Mouse (Mus musculus) stomach, embryonic 15.5 days (tissue): Measurements from ENCODE around the gene Clasp1. TPM values are rescaled to one million over a fixed set of nuclear protein-coding genes. Genes with fewer than 3 reads are reported as not detected.
A peak's percentile ranks its signal among the peaks of the same experiment; 100 is the strongest.

ENCODE experiments used
- ATAC-seq: fragments of 200-750 bp; cut with Nextera tagmentation; 2 replicates; pipeline ENCODE4 v1.8.0; 2017; ENCODE audit warnings: low read depth, moderate number of reproducible peaks, moderate TSS enrichment; ENCODE audit not compliant: insufficient read depth, low FRiP score
- H3K27ac ChIP-seq: fragments of 300-500 bp; sonication (generic); 2 replicates; pipeline ENCODE4 v1.5.1; 2015; ENCODE audit warnings: mild to moderate bottlenecking, inconsistent platforms
- H3K27me3 ChIP-seq: fragments of 300-500 bp; sonication (generic); replicated peaks from 2 replicates; pipeline ENCODE4 v1.6.1; 2015; ENCODE audit warnings: inconsistent platforms
- H3K36me3 ChIP-seq: fragments of 300-500 bp; sonication (generic); 2 replicates; pipeline ENCODE4 v1.6.1; 2015; ENCODE audit warnings: inconsistent platforms
- H3K4me1 ChIP-seq: fragments of 300-500 bp; sonication (generic); 2 replicates; pipeline ENCODE4 v1.6.1; 2015; ENCODE audit warnings: inconsistent platforms
- H3K4me2 ChIP-seq: fragments of 300-500 bp; sonication (generic); 2 replicates; pipeline ENCODE4 v1.6.1; 2015; ENCODE audit warnings: mild to moderate bottlenecking, inconsistent platforms
- H3K4me3 ChIP-seq: fragments of 300-500 bp; sonication (generic); replicated peaks from 2 replicates; pipeline ENCODE4 v1.5.1; 2015; ENCODE audit warnings: inconsistent platforms
- H3K9ac ChIP-seq: fragments of 300-500 bp; sonication (generic); 2 replicates; pipeline ENCODE4 v1.6.1; 2015; ENCODE audit warnings: inconsistent platforms
- H3K9me3 ChIP-seq: fragments of 300-500 bp; sonication (generic); 2 replicates; pipeline ENCODE4 v1.6.1; 2016; ENCODE audit warnings: inconsistent platforms
- WGBS: fragments of 180-500 bp; shearing (Covaris S2); methylation state at CpG from one replicate; pipeline ENCODE4 v1.1.7; 2015; 5-methylcytosine and 5-hydroxymethylcytosine counted together
- polyA plus RNA-seq: library from polyadenylated mRNA; unstranded; fragments of >200 nt; fragmentation: Nextera tagmentation; extraction: Ambion mirVana; gene quantifications from 2 replicates; pipeline ENCODE4 v1.2.1, GENCODE M21; 2015

Clasp1 gene
- polyA plus RNA-seq, 1 experiment from 2014 or later = 38.7 TPM

GRCm38 (mm10) chr1:118438332-118438731 lies 49.5 kb downstream of the Clasp1 start:
- H3K36me3 ChIP-seq = no peaks in the 10 kb centered on the region
- ATAC-seq = no peak
- H3K4me3 ChIP-seq = no peak overlapping the region
- no peak overlapping the region for H3K9ac ChIP-seq
- H3K4me1 ChIP-seq = no peaks in the 10 kb centered on the region; the same call in 1 of the 2 replicates
- no peak overlapping the region for H3K4me2 ChIP-seq
- H3K27me3 ChIP-seq = no peaks in the 10 kb centered on the region
- no peak overlapping the region for H3K27ac ChIP-seq
- no peaks in the 10 kb centered on the region for H3K9me3 ChIP-seq

GRCm38 (mm10) chr1:118440547-118440946 lies 51.7 kb downstream of the Clasp1 start:
- 94% methylated on average over 1 of the region's 1 CpGs for WGBS
- no peak for ATAC-seq

GRCm38 (mm10) chr1:118444420-118444819 lies 55.6 kb downstream of the Clasp1 start:
- H3K9me3 ChIP-seq = no peaks in the 10 kb centered on the region
- 72% methylated on average over 7 of the region's 7 CpGs for WGBS
- ATAC-seq = no peak

More at GRCm38 (mm10) chr1:118440547-118440946, 51.7 kb downstream of the Clasp1 start:
- Histone ChIP-seq H3K9ac (no peak overlapping the region), H3K4me2 (no peak overlapping the region), H3K27me3 (no peaks in the 10 kb centered on the region), H3K9me3 (no peaks in the 10 kb centered on the region), H3K36me3 (no peaks in the 10 kb centered on the region), H3K4me1 (no peaks in the 10 kb centered on the region; the same call in 1 of the 2 replicates), H3K4me3 (no peak overlapping the region), H3K27ac (no peak overlapping the region)

GRCm38 (mm10) chr1:118444988-118445387 lies 56.1 kb downstream of the Clasp1 start:
- WGBS = 59% methylated on average over 3 of the region's 3 CpGs
- Histone ChIP-seq H3K4me2 (no peak overlapping the region), H3K4me3 (no peak overlapping the region), H3K4me1 (no peaks in the 10 kb centered on the region; the same call in 1 of the 2 replicates), H3K36me3 (no peaks in the 10 kb centered on the region), H3K27me3 (no peaks in the 10 kb centered on the region), H3K9ac (no peak overlapping the region), H3K9me3 (no peaks in the 10 kb centered on the region), H3K27ac (no peak overlapping the region)
- no peak for ATAC-seq

More at GRCm38 (mm10) chr1:118444420-118444819, 55.6 kb downstream of the Clasp1 start:
- no peak overlapping the region for H3K9ac ChIP-seq
- no peaks in the 10 kb centered on the region; the same call in 1 of the 2 replicates for H3K4me1 ChIP-seq
- H3K4me2 ChIP-seq = no peak overlapping the region
- H3K27ac ChIP-seq = no peak overlapping the region
- no peaks in the 10 kb centered on the region for H3K27me3 ChIP-seq
- no peaks in the 10 kb centered on the region for H3K36me3 ChIP-seq
- H3K4me3 ChIP-seq = no peak overlapping the region

GRCm38 (mm10) chr1:118445441-118445840 lies 56.6 kb downstream of the Clasp1 start:
- WGBS = 86% methylated on average over 6 of the region's 6 CpGs
- H3K4me3 ChIP-seq = no peak overlapping the region
- no peak overlapping the region for H3K4me2 ChIP-seq
- no peaks in the 10 kb centered on the region for H3K36me3 ChIP-seq
- H3K27me3 ChIP-seq = no peaks in the 10 kb centered on the region
- no peak overlapping the region for H3K9ac ChIP-seq
- no peaks in the 10 kb centered on the region; the same call in 1 of the 2 replicates for H3K4me1 ChIP-seq
- no peak for ATAC-seq
- H3K27ac ChIP-seq = no peak overlapping the region
- no peaks in the 10 kb centered on the region for H3K9me3 ChIP-seq

- Histone ChIP-seq H3K9ac (no peak overlapping the region), H3K27ac (no peak overlapping the region), H3K27me3 (no peaks in the 10 kb centered on the region), H3K4me3 (no peak overlapping the region), H3K36me3 (no peaks in the 10 kb centered on the region), H3K4me2 (no peak overlapping the region), H3K4me1 (no peaks in the 10 kb centered on the region; the same call in 1 of the 2 replicates), H3K9me3 (no peaks in the 10 kb centered on the region)
- WGBS = 89% methylated on average over 3 of the region's 3 CpGs
- no peak for ATAC-seq
These were observed 57.1 kb downstream of the Clasp1 start for GRCm38 (mm10) chr1:118446006-118446405.

- 91% methylated on average over 2 of the region's 2 CpGs for WGBS
- Histone ChIP-seq H3K4me1 (no peaks in the 10 kb centered on the region; the same call in 1 of the 2 replicates), H3K9me3 (no peaks in the 10 kb centered on the region), H3K9ac (no peak overlapping the region), H3K27ac (no peak overlapping the region), H3K36me3 (no peaks in the 10 kb centered on the region), H3K4me3 (no peak overlapping the region), H3K27me3 (no peaks in the 10 kb centered on the region), H3K4me2 (no peak overlapping the region)
- no peak for ATAC-seq
These were observed 58.3 kb downstream of the Clasp1 start for GRCm38 (mm10) chr1:118447131-118447530.

GRCm38 (mm10) chr1:118448214-118448613 lies 59.4 kb downstream of the Clasp1 start:
- no peak overlapping the region for H3K9ac ChIP-seq
- no peak for ATAC-seq
- H3K27me3 ChIP-seq = no peaks in the 10 kb centered on the region
- H3K36me3 ChIP-seq = no peaks in the 10 kb centered on the region
- 83% methylated on average over 1 of the region's 1 CpGs for WGBS
- H3K27ac ChIP-seq = no peak overlapping the region
- H3K4me3 ChIP-seq = no peak overlapping the region
- no peaks in the 10 kb centered on the region for H3K9me3 ChIP-seq
- H3K4me2 ChIP-seq = no peak overlapping the region
- no peaks in the 10 kb centered on the region; the same call in 1 of the 2 replicates for H3K4me1 ChIP-seq

- Histone ChIP-seq H3K9ac (no peak overlapping the region), H3K4me3 (no peak overlapping the region), H3K9me3 (no peaks in the 10 kb centered on the region), H3K36me3 (no peaks in the 10 kb centered on the region), H3K4me2 (no peak overlapping the region), H3K4me1 (no peaks in the 10 kb centered on the region), H3K27ac (no peak overlapping the region), H3K27me3 (no peaks in the 10 kb centered on the region)
- 80% methylated on average over 3 of the region's 3 CpGs for WGBS
- no peak for ATAC-seq
These were observed 62.1 kb downstream of the Clasp1 start for GRCm38 (mm10) chr1:118450891-118451450.

GRCm38 (mm10) chr1:118453577-118453976 lies 64.7 kb downstream of the Clasp1 start:
- 79% methylated on average over 4 of the region's 4 CpGs for WGBS
- ATAC-seq = no peak
- no peak overlapping the region for H3K9ac ChIP-seq
- no peak overlapping the region for H3K4me2 ChIP-seq
- H3K36me3 ChIP-seq = no peaks in the 10 kb centered on the region
- H3K9me3 ChIP-seq = no peaks in the 10 kb centered on the region
- H3K27me3 ChIP-seq = no peaks in the 10 kb centered on the region
- no peaks in the 10 kb centered on the region for H3K4me1 ChIP-seq
- H3K4me3 ChIP-seq = no peak overlapping the region
- H3K27ac ChIP-seq = no peak overlapping the region

GRCm38 (mm10) chr1:118454817-118455216 lies 66.0 kb downstream of the Clasp1 start:
- Histone ChIP-seq H3K4me3 (no peak overlapping the region), H3K36me3 (no peaks in the 10 kb centered on the region), H3K27me3 (no peaks in the 10 kb centered on the region), H3K27ac (no peak overlapping the region), H3K9ac (no peak overlapping the region), H3K4me2 (no peak overlapping the region), H3K9me3 (no peaks in the 10 kb centered on the region), H3K4me1 (0 out of 2 replicates have a peak, but pooled peaks cover 3% of the 10 kb centered on the region)
- 92% methylated on average over 4 of the region's 4 CpGs for WGBS
- no peak for ATAC-seq

- H3K9ac ChIP-seq = no peak overlapping the region
- H3K4me3 ChIP-seq = no peak overlapping the region
- H3K27ac ChIP-seq = 0 out of 2 replicates have a peak overlapping the region, but pooled peaks have one; percentile 41
- 52% methylated on average over 11 of the region's 11 CpGs for WGBS
- 0 out of 2 replicates have a peak, but pooled peaks cover 5% of the 10 kb centered on the region for H3K4me1 ChIP-seq
- H3K4me2 ChIP-seq = no peak overlapping the region
- H3K27me3 ChIP-seq = no peaks in the 10 kb centered on the region
- H3K36me3 ChIP-seq = peaks cover 17% of the 10 kb centered on the region; the same call in 1 of the 2 replicates
- ATAC-seq = no peak
- H3K9me3 ChIP-seq = no peaks in the 10 kb centered on the region
These were observed 68.5 kb downstream of the Clasp1 start for GRCm38 (mm10) chr1:118457256-118457882.
